Mouse (Mus musculus) T-cell, adult 2 months (primary cell): ENCODE measurements around the gene Espl1.

Source experiments
- DNase-seq: peaks from one replicate; pipeline ENCODE4 v3.0.0; 2022; ENCODE audit warnings: low spot score

Espl1 gene

GRCm38 (mm10) chr15:102370727-102371126, 74.7 kb downstream of the Espl1 start:
- DNase-seq, result no peak
